Mouse (Mus musculus) ES-Bruce4 (cell line): ENCODE measurements around the gene Rspo3.

ENCODE experiments used
- CTCF ChIP-seq: IDR thresholded peaks from one replicate; pipeline ENCODE4 v1.8.1; 2011; ENCODE audit warnings: low read depth, low read length
- POLR2A ChIP-seq: IDR thresholded peaks from one replicate; pipeline ENCODE4 v1.8.1; 2011; ENCODE audit warnings: low read length; ENCODE audit not compliant: insufficient read depth

GRCm38 (mm10) chr10:29555983-29556382, 20.3 kb upstream of the Rspo3 start:
- no peak for TF ChIP-seq POLR2A
- no peak for TF ChIP-seq CTCF
